Mouse (Mus musculus) cerebellum, postnatal 10 days (tissue): ENCODE measurements around the gene Gfer.
"Not testable (repeated sequence)": the region's sequence is repeated elsewhere in the genome, so short reads cannot be mapped to it uniquely, and the experiment has no call there.

Source experiments
- DNase-seq, 2 experiments: peaks; one replicate each; pipeline ENCODE4 v3.0.0; 2021; ENCODE audit warnings: mixed read lengths in 2 of 2

Gene Gfer

DNA sequence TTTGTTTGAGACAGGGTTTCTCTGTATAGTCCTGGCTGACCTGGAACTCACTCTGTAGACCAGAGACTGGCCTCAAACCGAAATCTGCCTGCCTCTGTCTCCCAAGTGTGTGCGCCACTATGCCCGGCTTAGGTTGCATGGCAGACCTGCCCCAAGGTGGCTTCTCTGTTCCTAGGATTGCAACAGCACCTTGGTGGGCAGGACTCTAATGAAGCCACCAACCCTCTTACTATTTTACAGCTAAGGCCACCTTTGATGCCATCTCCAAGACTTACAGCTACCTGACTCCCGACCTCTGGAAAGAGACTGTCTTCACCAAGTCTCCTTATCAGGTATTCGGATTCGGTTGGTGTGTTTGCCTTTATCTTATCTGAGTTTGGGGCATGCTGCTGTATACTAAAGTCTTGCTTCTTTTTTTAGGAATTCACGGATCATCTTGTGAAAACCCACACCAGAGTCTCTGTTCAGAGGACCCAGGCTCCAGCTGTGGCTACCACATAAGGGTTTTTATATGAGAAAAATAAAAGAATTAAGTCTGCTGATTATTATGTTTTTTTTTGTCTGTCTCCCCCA, 25.5 kb upstream of the Gfer start:
- DNase-seq: not testable (repeated sequence)

DNA sequence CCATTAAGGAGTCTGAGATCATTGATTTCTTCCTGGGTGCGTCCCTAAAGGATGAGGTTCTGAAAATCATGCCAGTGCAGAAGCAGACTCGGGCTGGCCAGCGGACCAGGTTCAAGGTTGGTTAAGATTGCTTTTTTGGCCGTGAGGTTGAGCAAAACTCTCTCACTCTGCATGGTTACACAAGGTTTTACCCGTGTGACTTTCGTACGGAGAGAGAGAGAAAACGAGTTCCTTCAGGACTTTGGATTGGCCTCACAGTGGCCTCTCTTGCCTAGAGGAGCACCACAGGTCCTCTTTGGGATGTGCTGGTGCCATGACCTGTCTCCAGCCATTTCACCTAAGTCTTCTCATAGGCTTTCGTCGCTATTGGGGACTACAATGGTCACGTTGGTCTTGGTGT, 24.7 kb upstream of the Gfer start:
- DNase-seq: not testable (repeated sequence)

DNA sequence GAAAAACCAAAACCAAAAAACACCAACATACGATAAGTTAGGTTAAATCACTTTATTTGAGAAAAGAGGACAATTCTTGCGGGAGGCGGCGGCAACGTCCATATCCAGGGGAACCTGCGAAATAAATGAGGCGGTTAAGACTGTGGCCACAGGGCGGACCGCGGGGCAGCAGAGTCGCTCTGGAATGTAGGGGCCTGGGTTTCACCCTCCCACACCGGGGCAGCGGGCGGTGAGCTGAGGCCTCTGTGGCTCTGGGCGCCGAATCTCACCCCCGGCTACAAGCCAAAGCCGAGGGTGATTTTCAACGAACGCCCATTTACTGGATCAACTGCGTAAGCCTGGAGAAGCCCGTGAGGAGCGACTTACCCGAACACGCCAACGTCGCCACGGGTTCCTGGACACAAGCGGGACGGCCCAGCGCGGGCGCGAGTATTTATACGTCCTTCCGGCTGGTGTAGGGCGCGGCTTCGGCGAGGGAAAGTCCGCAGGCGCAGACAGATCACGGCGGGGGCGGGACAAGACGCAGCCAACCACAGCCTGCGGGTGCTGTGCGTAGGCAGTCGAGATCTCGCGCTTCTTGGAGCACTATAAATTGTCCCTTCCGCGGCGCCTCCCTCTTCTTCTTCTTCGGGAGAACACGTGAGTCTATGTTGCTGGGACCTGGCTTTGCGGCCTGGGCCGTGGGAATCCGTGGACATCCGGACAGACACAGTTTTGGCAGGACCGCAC, 23.7 kb upstream of the Gfer start:
- DNase-seq: peak; percentile 99

DNA sequence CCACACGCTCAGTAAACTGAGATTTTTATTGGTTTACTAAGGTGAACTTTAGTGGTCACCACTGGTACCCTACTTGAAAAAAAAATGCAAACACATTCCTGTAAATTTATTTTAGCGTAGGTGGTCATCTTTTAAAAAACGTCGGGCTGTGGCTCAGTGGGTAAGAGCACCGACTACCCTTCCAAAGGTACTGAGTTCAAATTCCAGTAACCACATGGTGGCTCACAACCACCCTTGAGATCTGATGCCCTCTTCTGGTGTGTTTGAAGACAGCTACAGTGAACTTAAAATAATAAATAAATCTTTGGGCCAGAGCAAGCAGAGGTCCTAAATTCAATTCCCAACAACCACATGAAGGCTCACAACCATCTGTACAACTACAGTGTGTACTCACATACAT, 23.0 kb upstream of the Gfer start:
- DNase-seq: not testable (repeated sequence)

DNA sequence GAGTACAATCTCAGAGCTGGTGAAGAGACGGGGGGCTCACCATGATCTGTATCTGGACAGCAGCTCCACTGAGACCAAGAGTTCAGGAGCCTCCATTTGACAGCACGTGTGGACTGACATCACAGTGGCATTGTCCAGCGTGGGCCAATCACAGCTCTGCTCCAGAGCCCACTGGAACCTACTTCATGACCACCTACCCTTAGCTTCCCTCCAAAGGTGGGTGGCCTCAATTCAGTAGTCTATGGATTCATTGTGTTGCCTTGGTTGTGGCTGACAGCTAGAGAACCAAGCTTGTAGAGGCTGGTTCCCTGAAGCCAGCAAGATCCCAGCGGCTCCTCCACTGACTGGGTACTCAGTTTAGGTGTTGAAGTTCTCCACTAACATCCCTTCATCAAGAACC, 22.0 kb upstream of the Gfer start, which contains the start of the genes Rnf151 and Rps2:
Rnf151 (minus strand) TSS at position 121 of the 400 bp plus-strand sequence.
Rps2 (plus strand) TSS at position 174 of the 400 bp plus-strand sequence.
- DNase-seq: no peak

DNA sequence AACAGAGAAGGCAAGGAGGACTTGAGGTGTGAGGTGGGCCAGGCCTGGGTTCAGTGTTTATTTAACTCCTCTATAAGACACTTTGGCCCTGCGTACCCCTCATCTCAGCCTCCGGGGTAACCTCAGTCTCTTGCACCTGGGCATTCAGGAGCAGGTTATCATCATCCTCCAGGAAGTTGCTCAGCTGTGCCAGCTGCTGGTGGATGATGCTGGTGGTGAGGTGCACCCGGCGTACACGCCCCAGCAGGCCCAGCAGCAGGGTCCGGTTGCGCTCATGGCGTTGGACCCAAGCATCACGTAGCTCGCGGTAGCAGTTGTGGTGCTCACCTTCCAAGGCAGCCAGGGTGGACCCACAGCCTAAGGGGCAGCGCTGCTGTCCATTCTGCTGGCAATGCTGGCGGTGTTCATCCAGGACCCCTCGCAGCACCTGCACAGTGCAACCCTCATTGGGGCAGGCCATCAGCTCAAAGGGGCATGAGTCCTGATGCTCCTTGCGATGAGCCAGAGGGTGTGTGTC, 20.3 kb upstream of the Gfer start:
- DNase-seq: no peak

DNA sequence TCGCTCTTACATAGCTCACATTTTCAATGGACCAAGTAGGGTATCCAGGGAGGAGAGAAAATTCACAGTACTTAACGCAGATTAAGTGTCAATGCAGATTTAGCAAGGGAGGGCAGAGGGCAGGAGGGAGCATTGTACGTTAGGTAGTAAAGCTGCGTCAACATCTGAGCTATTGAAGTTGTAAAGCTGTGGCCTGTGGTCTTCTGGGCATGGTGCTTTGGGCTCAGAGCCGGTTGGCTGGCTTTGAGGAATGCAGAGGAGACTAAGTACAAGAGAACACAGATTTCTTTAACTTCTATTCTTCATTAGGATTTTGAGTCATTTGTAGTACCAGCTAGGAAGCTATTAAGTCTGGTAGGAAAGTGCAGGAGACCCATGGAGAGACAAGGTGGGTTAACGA, 19.6 kb upstream of the Gfer start:
- no peak for DNase-seq

DNA sequence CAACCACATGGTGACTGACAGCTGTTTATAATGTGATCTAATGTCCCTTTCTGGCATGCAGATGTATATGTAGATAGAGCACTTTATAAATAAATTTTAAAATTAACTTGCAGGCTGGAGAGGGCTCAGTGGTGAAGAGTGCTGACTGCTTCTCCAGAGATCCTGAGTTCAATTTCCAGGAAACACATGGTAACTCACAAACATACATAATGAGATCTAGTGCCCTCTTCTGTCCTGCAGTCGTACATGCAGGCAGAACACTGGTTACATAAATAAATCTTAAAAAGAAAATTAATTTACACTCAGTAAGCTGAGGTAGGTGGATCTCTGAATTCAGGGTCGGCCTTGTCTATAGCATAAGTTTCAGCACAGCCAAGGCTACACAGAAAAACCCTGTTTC, 12.7 kb upstream of the Gfer start:
- no peak for DNase-seq

DNA sequence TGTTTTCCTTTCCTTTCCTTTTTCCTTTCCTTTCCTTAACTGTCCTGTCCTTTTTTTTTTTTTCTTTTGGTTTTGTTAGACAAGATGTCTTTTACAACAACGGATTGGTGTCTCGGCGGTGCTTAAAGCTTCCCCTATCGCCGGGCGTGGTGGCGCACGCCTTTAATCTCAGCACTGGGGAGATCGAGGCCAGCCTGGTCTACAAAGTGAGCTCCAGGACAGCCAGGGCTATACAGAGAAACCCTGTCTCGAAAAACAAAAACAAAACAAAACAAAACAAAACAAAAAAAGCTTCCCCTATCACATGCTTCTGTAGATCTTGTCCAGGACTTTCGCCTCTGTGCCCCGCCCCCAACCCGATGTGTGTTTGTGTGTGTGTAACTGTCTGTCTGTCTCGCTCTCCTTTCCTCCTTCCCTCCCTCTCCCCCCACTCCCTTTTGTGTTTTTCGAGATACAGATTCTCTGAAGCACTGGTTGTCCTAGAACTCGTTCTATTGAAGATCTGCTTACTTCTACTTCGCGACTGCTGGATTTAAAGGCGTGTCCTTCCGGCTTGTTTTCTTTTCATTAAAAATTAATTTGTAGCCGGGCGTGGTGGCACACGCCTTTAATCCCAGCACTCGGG, 12.0 kb upstream of the Gfer start:
- DNase-seq: no peak

DNA sequence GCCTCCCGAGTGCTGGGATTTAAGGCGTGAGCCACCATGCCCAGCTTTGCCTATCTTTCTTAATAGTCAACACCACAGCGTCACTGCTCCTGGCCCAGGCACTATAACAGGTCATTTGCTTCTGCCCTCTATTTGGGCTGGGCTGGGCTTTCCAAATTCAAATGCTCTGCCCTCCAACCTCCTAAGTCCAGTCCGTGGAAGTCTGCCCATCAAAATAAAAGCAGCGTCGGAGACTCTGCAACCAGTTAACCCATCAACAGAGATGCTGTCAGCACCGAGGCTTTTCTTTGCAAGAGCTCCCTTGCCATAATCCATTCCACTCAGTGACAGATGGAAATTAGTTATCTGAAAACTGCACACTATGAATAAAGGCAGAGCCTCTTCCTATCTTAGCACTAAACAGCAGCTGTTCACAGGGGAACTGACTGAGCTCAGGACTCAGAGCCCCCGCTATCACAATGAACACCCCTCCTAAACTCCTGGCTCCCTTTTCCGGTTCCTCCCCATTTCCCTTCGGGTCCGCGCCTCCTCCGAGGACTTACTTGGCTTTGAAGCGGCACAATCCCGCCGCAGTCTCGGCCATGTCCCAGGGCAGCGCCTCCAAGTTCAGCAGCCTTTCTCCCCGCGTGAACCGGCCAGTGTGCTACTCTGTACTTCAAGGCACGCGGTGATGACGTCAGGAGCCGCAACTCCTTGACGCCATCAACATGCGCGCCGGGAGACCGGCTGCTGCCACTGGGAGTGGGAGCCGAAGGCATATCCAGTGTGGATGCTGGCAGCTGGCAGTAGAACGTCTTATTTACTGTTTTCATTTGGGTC, 11.2 kb upstream of the Gfer start, which contains the start of gene Tbl3:
Tbl3 (minus strand) TSS at position 679 of the 819 bp plus-strand sequence.
- DNase-seq: peak; percentile 98

DNA sequence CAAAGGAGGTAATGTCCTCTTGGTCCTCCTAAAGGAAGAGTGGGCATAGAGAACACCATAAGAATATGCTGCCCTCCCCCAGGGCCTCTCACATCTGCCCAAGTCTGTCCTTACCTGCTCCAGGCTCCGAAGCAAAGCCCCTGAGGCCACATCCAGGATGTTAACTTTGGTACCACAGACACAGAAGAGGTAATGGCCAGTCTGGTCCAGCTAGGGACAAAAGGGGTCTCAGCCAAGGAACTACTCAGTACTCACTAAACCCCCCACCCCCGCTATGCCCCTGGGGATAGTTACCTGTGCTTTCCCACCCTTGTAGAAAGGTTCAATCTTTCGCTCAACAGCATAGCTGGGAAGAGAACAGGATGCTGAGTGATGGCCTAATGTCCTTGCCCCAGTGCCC, 9.9 kb upstream of the Gfer start:
- no peak for DNase-seq

DNA sequence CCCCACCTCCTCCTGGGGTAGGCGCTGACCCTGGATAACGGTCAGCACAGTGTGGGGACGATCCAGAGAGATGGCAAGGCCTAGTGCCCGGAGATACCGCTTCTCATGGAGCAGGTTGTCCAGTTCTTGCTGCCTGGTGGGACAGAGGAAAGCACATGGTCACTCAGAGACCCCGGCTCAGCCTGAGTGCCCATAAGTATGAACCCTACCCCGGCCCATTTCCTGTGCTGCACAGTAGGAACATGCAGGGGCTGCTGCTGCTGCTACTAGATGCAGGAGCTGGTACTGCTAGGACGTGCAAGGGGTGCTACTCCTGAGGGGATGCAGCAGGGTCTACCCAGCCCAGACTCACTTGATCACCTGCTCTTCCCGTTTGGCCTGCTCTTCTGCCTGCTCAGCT, 5.3 kb upstream of the Gfer start:
- DNase-seq: no peak

DNA sequence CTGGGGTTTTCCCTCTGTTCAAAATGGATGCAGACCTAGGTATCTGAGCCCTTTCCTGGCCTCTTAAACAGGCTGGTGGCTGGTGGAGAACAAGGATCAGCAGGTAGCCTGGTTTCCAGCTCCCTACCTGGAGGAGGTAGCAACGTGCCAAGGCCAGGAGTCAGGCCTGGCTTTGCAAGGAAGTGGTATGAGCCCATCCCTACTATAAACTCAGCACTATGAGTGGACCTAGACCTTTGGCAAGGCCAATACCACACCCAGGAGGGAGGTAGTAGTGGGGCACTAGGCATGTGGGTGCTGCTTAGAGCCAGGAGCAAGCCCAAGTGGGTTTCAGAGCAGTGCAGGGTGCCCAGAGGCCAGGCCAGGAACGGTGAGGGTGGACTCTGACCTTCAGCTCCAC, 3.5 kb upstream of the Gfer start:
- DNase-seq: no peak

DNA sequence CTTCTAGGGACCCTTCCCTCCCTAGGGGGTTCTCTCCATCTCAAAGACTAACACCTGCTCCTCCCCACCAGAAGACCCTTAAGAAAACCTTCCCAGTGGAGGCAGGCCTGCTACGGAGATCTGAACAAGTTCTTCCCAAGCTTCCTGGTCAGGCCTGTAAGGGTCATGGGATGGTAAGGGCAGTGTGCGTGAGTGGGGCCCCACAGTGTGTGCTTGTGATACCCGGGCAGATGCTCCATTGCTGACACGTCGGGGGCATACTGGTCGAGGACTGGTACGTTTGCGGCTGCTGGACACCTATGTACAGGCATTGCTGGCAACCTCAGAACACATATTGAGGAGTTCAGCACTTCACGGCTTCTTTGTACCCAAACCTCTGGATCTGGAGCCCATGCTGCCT, 2.8 kb upstream of the Gfer start:
- DNase-seq: no peak

DNA sequence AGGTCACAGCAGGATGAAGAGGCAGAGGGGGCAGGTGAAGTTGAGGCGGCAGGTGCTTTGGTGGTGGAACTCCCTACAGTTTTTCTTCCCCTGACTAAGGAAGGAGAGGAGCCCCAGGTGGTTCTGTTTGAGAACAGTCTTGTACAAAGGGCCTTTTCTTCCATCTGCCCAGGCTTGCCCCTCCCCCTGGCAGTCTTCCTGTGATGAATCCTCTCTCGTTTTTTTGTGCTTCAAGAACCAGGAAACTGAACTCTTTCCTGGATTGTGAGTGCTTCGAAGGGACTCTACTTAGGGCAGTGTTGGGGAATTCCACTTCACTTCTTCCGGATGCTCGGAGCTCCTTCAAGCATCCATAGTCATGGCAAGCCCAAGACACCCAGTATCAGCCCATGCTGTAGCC, 2.0 kb upstream of the Gfer start:
- no peak for DNase-seq

DNA sequence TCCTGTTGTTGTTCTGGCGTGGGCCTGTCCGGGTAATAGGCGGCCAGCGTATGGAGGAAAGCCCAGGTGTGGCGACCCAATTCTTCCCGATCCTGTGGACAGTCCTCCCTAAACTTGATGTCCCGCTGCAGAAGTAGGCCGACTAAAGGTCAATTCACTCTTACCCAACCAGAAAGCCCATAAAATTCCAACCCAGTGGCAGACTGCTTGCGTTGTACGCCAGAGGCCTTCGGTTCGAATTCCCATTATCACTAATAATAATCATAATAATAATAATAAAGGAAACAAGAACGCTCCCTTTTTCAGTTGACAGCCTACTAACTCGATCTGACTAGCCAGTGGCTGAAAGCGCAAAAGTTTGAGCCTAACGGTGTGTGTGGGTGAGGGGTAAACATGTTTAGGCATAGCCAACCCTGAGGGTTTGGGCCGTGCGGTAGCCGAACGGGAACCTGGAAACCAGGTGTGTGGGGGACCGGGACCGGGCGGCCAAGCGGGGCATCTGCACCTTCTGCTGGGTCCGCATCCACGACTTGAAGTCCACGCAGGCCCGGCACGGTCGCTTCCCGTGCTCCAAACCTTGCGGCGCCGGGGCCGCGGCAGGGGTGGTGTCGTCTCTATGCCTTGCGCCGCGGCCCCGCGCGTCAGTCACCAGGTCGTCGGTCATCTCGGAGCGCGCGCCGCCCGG, 488 bp downstream of the Gfer start:
- no peak for DNase-seq

DNA sequence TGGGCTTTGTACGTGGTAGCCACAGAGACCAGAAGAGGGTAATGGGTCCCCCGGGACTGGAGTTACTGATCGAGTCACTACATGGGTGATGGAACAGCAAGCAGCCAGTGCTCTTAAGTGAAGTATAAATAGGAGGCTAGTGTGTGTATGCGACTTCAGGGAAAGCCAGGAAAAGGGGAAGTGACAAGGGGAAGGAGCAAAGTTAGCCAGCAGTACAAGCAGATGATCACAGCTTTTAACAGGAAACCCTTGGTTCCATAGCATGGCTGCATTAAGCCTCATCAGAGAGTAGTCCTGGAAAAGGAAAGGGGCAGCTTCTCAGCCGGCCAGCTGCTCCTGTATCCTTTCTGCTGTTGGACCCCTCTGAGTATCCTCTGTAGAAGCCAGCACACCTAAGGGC, 3.6 kb downstream of the Gfer start:
- DNase-seq: no peak

DNA sequence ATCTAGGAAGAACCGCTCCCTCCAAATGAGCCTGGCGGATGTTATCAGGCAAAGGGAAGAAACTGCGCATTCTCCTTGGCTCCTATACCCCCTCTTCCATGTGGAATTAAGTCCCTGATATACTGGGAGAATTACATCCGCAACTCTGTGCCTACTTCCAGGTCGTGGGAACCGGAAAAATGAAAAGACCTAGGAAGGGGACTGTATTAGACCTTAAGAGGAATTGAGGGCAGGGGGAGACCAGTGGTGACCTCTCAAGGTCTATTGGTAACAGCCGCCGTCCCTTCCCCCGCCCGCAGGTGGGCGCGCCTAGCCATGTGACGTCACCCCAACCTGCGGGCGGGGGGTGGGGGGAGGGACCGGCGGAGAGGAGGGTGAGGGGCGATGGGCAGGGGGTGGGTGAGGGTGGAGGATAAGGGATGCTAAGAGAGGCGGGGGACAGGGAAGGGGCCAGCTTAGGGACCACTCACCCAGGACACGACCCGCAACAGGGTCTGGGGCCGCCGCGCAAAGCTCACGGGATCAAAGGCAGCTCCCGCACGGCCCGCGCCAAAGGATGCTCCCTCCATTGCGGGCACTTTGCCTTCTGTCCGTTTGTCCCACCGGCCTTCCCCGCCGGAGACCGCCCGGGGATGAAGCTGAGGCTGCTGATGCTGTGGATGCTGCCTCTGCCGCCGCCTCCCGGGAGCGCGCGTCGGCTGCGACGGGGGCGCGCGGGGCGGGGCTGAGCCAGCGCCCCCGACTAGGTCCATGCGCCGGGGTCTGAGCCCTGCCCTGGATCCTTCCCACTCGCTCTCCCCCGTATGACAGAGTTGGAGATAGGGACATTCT, 6.5 kb downstream of the Gfer start, which contains the start of gene Syngr3:
Syngr3 (minus strand) TSS at position 705 of the 831 bp plus-strand sequence.
- peak; percentile 84 to 85 for DNase-seq

DNA sequence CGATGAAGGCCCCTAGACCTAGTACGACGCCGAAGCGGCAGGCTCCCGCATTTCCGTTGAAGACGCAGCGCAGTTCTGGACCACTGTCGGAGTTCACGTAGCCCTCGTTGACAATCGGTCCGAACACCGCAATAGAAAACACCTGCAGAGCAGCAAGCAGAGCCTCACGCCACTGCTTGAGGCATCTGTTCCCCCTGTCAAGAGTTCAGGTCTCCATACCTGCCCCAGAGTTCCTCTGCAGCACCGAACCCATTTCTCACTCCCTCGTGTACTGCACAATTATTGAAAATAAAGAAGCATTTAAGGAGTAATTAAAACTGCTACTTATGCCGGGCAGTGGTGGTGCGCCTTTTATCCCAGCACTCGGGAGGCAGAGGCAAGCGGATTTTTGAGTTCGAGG, 8.4 kb downstream of the Gfer start:
- DNase-seq: no peak

DNA sequence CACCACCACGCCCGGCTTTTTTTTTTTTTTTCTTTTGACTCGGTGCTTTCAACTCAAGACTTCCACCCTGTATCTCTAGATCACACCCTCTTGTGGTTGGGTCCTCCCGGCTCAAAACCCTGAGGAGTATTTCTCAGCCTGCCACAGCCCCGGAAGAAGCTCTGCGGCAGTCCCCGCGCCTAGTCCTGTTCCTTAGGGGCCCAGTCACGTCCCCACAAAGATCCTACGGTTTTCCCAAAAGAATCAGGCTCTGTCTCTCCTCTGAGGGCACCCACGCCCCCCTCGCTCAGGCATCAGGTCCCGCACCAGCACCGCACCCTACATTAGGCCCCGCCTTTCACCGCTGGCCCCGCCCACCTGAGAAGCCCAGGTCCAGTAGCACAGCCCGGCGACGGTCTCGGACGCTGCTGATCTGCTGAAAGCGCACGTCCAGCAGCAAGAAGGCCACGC, 8.8 kb downstream of the Gfer start:
- DNase-seq: peak; percentile 54 to 58

DNA sequence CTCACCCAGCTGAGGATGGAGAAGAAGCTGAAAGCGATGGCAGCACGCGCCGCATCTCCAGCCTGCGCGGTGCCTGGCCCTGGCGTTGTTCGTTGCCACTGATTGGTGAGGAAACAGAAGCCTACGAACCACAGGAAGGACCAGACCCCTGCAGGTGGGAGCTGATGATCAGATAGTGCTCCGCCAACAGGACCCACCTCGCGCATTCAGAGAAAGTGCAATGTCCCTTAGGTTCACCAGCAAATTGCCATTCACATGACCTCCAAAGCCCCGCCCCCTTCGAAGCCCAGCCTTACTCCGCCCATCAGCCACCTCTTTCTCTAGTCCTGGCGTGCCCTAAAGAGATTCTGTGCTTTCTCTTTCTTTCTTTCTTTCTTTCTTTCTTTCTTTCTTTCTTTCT, 9.4 kb downstream of the Gfer start:
- DNase-seq: peak; percentile 50 to 52
